Mouse (Mus musculus): ENCODE measurements around the gene Ttc7b.

- no peak for TF ChIP-seq MAX (IDR thresholded peaks at IDR 0.05)
- TF ChIP-seq MYOD1 (IDR thresholded peaks at IDR 0.05; ENCODE audit: control insufficient read depth, insufficient read length, low read depth): no peak
- no peak for TF ChIP-seq CTCF (IDR thresholded peaks at IDR 0.05; ENCODE audit: control insufficient read depth, insufficient read depth, insufficient read length)
- no peak for TF ChIP-seq MYOG (IDR thresholded peaks at IDR 0.05; ENCODE audit: control insufficient read depth, extremely low read depth, insufficient read length)
- TF ChIP-seq USF1 (IDR thresholded peaks at IDR 0.05; ENCODE audit: low read depth): no peak
Observed at GRCm38 (mm10) chr12:100309201-100309600, 211.4 kb downstream of the Ttc7b start.

All from C2C12 (cell line).